Mouse (Mus musculus): ENCODE results near the gene Taar5. TPM values are rescaled to one million over a fixed set of nuclear protein-coding genes. Genes with fewer than 3 reads are reported as not detected.
A peak's percentile ranks its signal among the peaks of the same experiment; 100 is the strongest.

Taar5 gene
- total RNA-seq, 2 experiments from 2014 or later = not detected

GRCm38 (mm10) chr10:24007034-24007433 is 36.5 kb downstream of the Taar5 start:
- ATAC-seq (replicated peaks; ENCODE audit: poor library complexity) = peak; percentile 90

GRCm38 (mm10) chr10:24008143-24008542 is 37.6 kb downstream of the Taar5 start:
- no peak; the same call in 1 of the 2 replicates for ATAC-seq (replicated peaks; ENCODE audit: poor library complexity)

Other genes with a start within 250 kb of the Taar5 start
- gene Rps12, start 183.4 kb upstream of the Taar5 start, total RNA-seq (2015) = 6,612 and 6,735 TPM in 2 replicates
- gene Rps12, start 183.4 kb upstream of the Taar5 start, total RNA-seq (2017) = 1,835 and 2,039 TPM in 2 replicates
- gene Slc18b1, start 173.7 kb upstream of the Taar5 start, total RNA-seq (2015) = 0.51 and 3.6 TPM in 2 replicates
- gene Slc18b1, start 173.7 kb upstream of the Taar5 start, total RNA-seq (2017) = 0.04 and 0.30 TPM in 2 replicates
- not detected in 2 replicates for gene Vnn3, start 119.2 kb upstream of the Taar5 start, total RNA-seq (2015)
- 0.21 TPM in 1 of 2 replicates, not detected in the other for gene Vnn3, start 119.2 kb upstream of the Taar5 start, total RNA-seq (2017)
- 0.17 TPM in 1 of 2 replicates, not detected in the other for gene Vnn1, start 76.0 kb upstream of the Taar5 start, total RNA-seq (2015)
- gene Vnn1, start 76.0 kb upstream of the Taar5 start, total RNA-seq (2017) = 0.04 TPM in 1 of 2 replicates, not detected in the other
- not detected in 2 replicates for gene Taar1, start 50.4 kb upstream of the Taar5 start, total RNA-seq (2015)
- not detected in 2 replicates for gene Taar1, start 50.4 kb upstream of the Taar5 start, total RNA-seq (2017)
- gene Taar2, start 32.1 kb upstream of the Taar5 start, total RNA-seq (2015) = not detected in 2 replicates
- not detected in 2 replicates for gene Taar2, start 32.1 kb upstream of the Taar5 start, total RNA-seq (2017)
- gene Taar3, start 21.1 kb upstream of the Taar5 start, total RNA-seq (2015) = not detected in 2 replicates
- gene Taar3, start 21.1 kb upstream of the Taar5 start, total RNA-seq (2017) = not detected in 2 replicates
- gene Taar4, start 10.2 kb upstream of the Taar5 start, total RNA-seq (2015) = not detected in 2 replicates
- gene Taar4, start 10.2 kb upstream of the Taar5 start, total RNA-seq (2017) = not detected in 2 replicates
- not detected in 2 replicates for gene Taar6, start 14.9 kb downstream of the Taar5 start, total RNA-seq (2015)
- gene Taar6, start 14.9 kb downstream of the Taar5 start, total RNA-seq (2017) = not detected in 2 replicates
- not detected in 2 replicates for gene Taar7a, start 22.8 kb downstream of the Taar5 start, total RNA-seq (2015)
- gene Taar7a, start 22.8 kb downstream of the Taar5 start, total RNA-seq (2017) = not detected in 2 replicates
- gene Taar7b, start 29.2 kb downstream of the Taar5 start, total RNA-seq (2015) = not detected in 2 replicates
- not detected in 2 replicates for gene Taar7b, start 29.2 kb downstream of the Taar5 start, total RNA-seq (2017)
- not detected in 2 replicates for gene Taar7d, start 56.5 kb downstream of the Taar5 start, total RNA-seq (2015)
- gene Taar7d, start 56.5 kb downstream of the Taar5 start, total RNA-seq (2017) = not detected in 2 replicates
- not detected in 2 replicates for gene Taar7e, start 66.9 kb downstream of the Taar5 start, total RNA-seq (2015)
- gene Taar7e, start 66.9 kb downstream of the Taar5 start, total RNA-seq (2017) = not detected in 2 replicates
- not detected in 2 replicates for gene Taar7f, start 78.8 kb downstream of the Taar5 start, total RNA-seq (2015)
- not detected in 2 replicates for gene Taar7f, start 78.8 kb downstream of the Taar5 start, total RNA-seq (2017)
- not detected in 2 replicates for gene Taar8a, start 105.8 kb downstream of the Taar5 start, total RNA-seq (2015)
- not detected in 2 replicates for gene Taar8a, start 105.8 kb downstream of the Taar5 start, total RNA-seq (2017)
- gene Taar8b, start 121.6 kb downstream of the Taar5 start, total RNA-seq (2015) = not detected in 2 replicates
- gene Taar8b, start 121.6 kb downstream of the Taar5 start, total RNA-seq (2017) = not detected in 2 replicates
- gene Taar8c, start 131.2 kb downstream of the Taar5 start, total RNA-seq (2015) = not detected in 2 replicates
- gene Taar8c, start 131.2 kb downstream of the Taar5 start, total RNA-seq (2017) = not detected in 2 replicates
- not detected in 2 replicates for gene Taar9, start 138.8 kb downstream of the Taar5 start, total RNA-seq (2015)
- not detected in 2 replicates for gene Taar9, start 138.8 kb downstream of the Taar5 start, total RNA-seq (2017)
- gene Stx7, start 178.6 kb downstream of the Taar5 start, total RNA-seq (2015) = 53.4 and 64.1 TPM in 2 replicates
- gene Stx7, start 178.6 kb downstream of the Taar5 start, total RNA-seq (2017) = 47.2 and 55.5 TPM in 2 replicates

All from megakaryocyte progenitor cell, adult 5-6 weeks (primary cell).